20 mouse cellular contexts compared by ENCODE assay signal in the genomic region with DNA sequence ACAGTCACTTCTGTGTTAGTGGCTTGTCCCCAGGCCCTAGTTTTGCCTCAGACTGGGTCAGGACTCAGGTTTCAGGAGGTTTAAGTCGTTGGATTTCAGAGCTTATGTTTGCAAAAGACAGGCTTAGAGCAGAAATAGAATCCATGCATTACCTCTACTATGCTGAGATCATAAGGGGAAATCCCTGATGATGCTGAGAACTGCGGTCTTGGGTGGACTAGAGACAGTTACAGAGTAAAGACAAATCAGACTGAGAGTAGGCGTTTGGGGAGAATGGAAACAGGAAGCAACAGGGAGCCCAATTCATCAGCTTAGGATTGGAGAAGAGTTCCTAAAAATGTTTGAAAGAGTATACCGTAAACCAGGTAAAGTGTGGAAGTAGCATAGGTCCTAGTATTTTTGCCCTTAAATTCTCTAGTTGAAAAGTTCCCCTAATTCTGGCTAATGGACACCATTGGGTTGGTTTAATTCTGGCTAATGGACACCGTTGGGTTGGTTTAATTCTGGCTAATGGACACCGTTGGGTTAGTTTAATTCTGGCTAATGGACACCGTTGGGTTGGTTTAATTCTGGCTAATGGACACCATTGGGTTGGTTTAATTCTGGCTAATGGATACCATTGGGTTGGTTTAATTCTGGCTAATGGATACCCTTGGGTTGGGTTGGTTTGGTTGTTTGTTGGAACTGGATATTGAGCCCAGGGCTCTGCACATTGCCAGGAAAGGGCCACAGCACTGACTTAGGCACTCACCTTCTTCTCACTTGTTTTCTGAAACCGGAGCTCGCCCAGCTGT. TPM values are rescaled to one million over a fixed set of nuclear protein-coding genes. Genes with fewer than 3 reads are reported as not detected.
A peak's percentile ranks its signal among the peaks of the same experiment; 100 is the strongest.
DNase-seq lines count a peak whose midpoint lies in the region; ATAC-seq and TF ChIP-seq lines count a peak whose summit lies in the region.
"Had no signal": no experiment of that assay in that cellular context is flagged by ENCODE, and none has a peak within 500 bp of the region (broad histone marks: within the 10 kb centered on the region; RNA-seq: fewer than 3 reads in every experiment).

No protein-coding gene starts in this region.

- 75% methylated on average over 9 of the region's 9 CpGs for WGBS in kidney, adult 2 months
- WGBS in lung, postnatal 0 days, result 94% methylated on average over 9 of the region's 9 CpGs

- no peak overlapping the region for H3K4me3 ChIP-seq in kidney, adult 2 months (ENCODE audit: insufficient read depth, low read depth, low read length)
- no peak overlapping the region for H3K4me3 ChIP-seq in lung, postnatal 0 days (ENCODE audit: low read depth, low read length)
- H3K4me3 ChIP-seq in bone marrow macrophage, adult 2 months (ENCODE audit: insufficient read depth, low read length), result no peak overlapping the region
- H3K4me3 ChIP-seq: embryonic facial prominence, embryonic 10.5 days; erythroblast, embryonic 14.5 days; forebrain, embryonic 10.5 days; heart, embryonic 13.5 days; hindbrain, embryonic 15.5 days had no signal

- no peak for TF ChIP-seq EP300 in lung, postnatal 0 days (IDR thresholded peaks at IDR 0.05)

- no peak for TF ChIP-seq CTCF in kidney, adult 2 months (conservative IDR thresholded peaks at IDR 0.05; ENCODE audit: insufficient read depth, insufficient read length, low read depth, low read length)
- no peak for TF ChIP-seq CTCF in lung, postnatal 0 days (IDR thresholded peaks at IDR 0.05)
- no peak for TF ChIP-seq CTCF in bone marrow macrophage, adult 2 months (IDR thresholded peaks at IDR 0.05; ENCODE audit: low read depth, low read length)

- H3K27ac ChIP-seq in kidney, adult 2 months (ENCODE audit: insufficient read depth, low read depth, low read length), result 0 out of 2 replicates have a peak overlapping the region, but pooled peaks have one; percentile 4
- no peak overlapping the region for H3K27ac ChIP-seq in lung, postnatal 0 days (ENCODE audit: low read length)
- peak overlapping the region; percentile 39; the same call in 1 of the 2 replicates for H3K27ac ChIP-seq in bone marrow macrophage, adult 2 months (ENCODE audit: insufficient read depth, low read depth, low read length)
- H3K27ac ChIP-seq: embryonic facial prominence, embryonic 10.5 days; forebrain, embryonic 10.5 days; heart, embryonic 13.5 days; hindbrain, embryonic 15.5 days had no signal

- ATAC-seq in lung, postnatal 0 days, result no peak
- ATAC-seq: forebrain, embryonic 14.5 days had no signal

- H3K4me2 ChIP-seq in lung, postnatal 0 days (replicated peaks; ENCODE audit: low read depth, low read length), result no peak overlapping the region
- H3K4me2 ChIP-seq: heart, embryonic 13.5 days; hindbrain, embryonic 15.5 days had no signal

- H3K9ac ChIP-seq in lung, postnatal 0 days (replicated peaks; ENCODE audit: low read depth), result no peak overlapping the region
- H3K9ac ChIP-seq: heart, embryonic 13.5 days; hindbrain, embryonic 15.5 days had no signal

- peaks cover 3% of the 10 kb centered on the region for H3K36me3 ChIP-seq in kidney, adult 2 months (ENCODE audit: control insufficient read depth, insufficient read depth, low read length)
- peaks cover 33% of the 10 kb centered on the region for H3K36me3 ChIP-seq in lung, postnatal 0 days (ENCODE audit: insufficient read depth, low read length)

- no peaks in the 10 kb centered on the region for H3K27me3 ChIP-seq in kidney, adult 2 months (replicated peaks; ENCODE audit: control insufficient read depth, insufficient read depth, low read length)
- H3K27me3 ChIP-seq in lung, postnatal 0 days (replicated peaks; ENCODE audit: insufficient read depth, low read length), result no peaks in the 10 kb centered on the region
- H3K27me3 ChIP-seq: heart, embryonic 13.5 days; hindbrain, embryonic 15.5 days had no signal

- no peaks in the 10 kb centered on the region for H3K9me3 ChIP-seq in lung, postnatal 0 days (ENCODE audit: low read length)
- H3K9me3 ChIP-seq: embryonic facial prominence, embryonic 10.5 days; forebrain, embryonic 10.5 days; heart, embryonic 13.5 days; hindbrain, embryonic 15.5 days had no signal

- peak; percentile 75 for DNase-seq in kidney, adult 2 months
- DNase-seq in kidney, postnatal 4 days, result no peak
- peak; percentile 11 for DNase-seq in lung, postnatal 36 days
- no peak for DNase-seq in lung, postnatal 0 days (ENCODE audit: low spot score)
- no peak for DNase-seq in layer of hippocampus, adult 18-20 months (ENCODE audit: low spot score in 2 of 2)
- no peak for DNase-seq in layer of hippocampus, postnatal 10 days (ENCODE audit: low spot score in 2 of 2)
- DNase-seq: adrenal gland, postnatal 25 days; cerebellum, adult 2 months; cerebellum, postnatal 10 days; gastrocnemius, postnatal 36 days; heart, adult 11 months; heart, postnatal 36 days had no signal

- H3K4me1 ChIP-seq in kidney, adult 2 months (ENCODE audit: control insufficient read depth, insufficient read depth, low read length), result 0 out of 2 replicates have a peak, but pooled peaks cover 3% of the 10 kb centered on the region
- no peaks in the 10 kb centered on the region for H3K4me1 ChIP-seq in lung, postnatal 0 days (ENCODE audit: insufficient read depth, low read depth, low read length)
- peaks cover 21% of the 10 kb centered on the region for H3K4me1 ChIP-seq in bone marrow macrophage, adult 2 months (ENCODE audit: control insufficient read depth, insufficient read depth, low read length)

- no peak for TF ChIP-seq POLR2A in kidney, adult 2 months (IDR thresholded peaks at IDR 0.05; ENCODE audit: low read depth, low read length)
- TF ChIP-seq POLR2A in bone marrow macrophage, adult 2 months (IDR thresholded peaks at IDR 0.05; ENCODE audit: borderline replicate concordance, low read depth, low read length), result no peak

RNA-seq across cellular contexts. Expression of gene Tmco3, which starts 5.9 kb away (rescaled TPM):
- polyA plus RNA-seq in kidney, adult 2 months (2012; rRNA removed), result 70.0 and 72.5 TPM in 2 replicates
- polyA plus RNA-seq in lung, postnatal 0 days (2015; fragmentation: Nextera tagmentation; extraction: Ambion mirVana), result 26.1 and 30.3 TPM in 2 replicates
- 36.8 and 41.8 TPM in 2 replicates for polyA plus RNA-seq in bone marrow macrophage, adult 2 months (2012; ENCODE audit: insufficient read depth, insufficient read length, missing spikeins)
- total RNA-seq in layer of hippocampus, adult 18-20 months (2021), result 10 to 100 TPM; 44.3 to 47.1 TPM
- total RNA-seq in layer of hippocampus, postnatal 10 days (2021), result 10 to 100 TPM; 43.8 to 45.6 TPM

RNA-seq across cellular contexts. Expression of gene Dcun1d2, which starts 5.9 kb away (rescaled TPM):
- polyA plus RNA-seq in kidney, adult 2 months (2012; rRNA removed), result 25.0 and 26.0 TPM in 2 replicates
- 14.5 TPM in 2 replicates for polyA plus RNA-seq in lung, postnatal 0 days (2015; fragmentation: Nextera tagmentation; extraction: Ambion mirVana)
- 15.4 and 16.2 TPM in 2 replicates for polyA plus RNA-seq in bone marrow macrophage, adult 2 months (2012; ENCODE audit: insufficient read depth, insufficient read length, missing spikeins)
- total RNA-seq in layer of hippocampus, adult 18-20 months (2021), result 10 to 100 TPM; 39.4 to 39.9 TPM
- 10 to 100 TPM; 27.6 to 29.7 TPM for total RNA-seq in layer of hippocampus, postnatal 10 days (2021)

RNA-seq across cellular contexts. Expression of gene Adprhl1, which starts 39.9 kb away (rescaled TPM):
- polyA plus RNA-seq in kidney, adult 2 months (2012; rRNA removed), result 0.18 and 0.99 TPM in 2 replicates
- 0.93 and 1.0 TPM in 2 replicates for polyA plus RNA-seq in lung, postnatal 0 days (2015; fragmentation: Nextera tagmentation; extraction: Ambion mirVana)
- not detected in 2 replicates for polyA plus RNA-seq in bone marrow macrophage, adult 2 months (2012; ENCODE audit: insufficient read depth, insufficient read length, missing spikeins)
- total RNA-seq in layer of hippocampus, adult 18-20 months (2021), result 1 to 10 TPM in 1 of 2 experiments, under 1 TPM in 1; 0.74 to 1.8 TPM
- 1 to 10 TPM; 2.2 to 3.1 TPM for total RNA-seq in layer of hippocampus, postnatal 10 days (2021)
- total RNA-seq: MEL had no signal
- polyA plus RNA-seq: erythroblast, embryonic 14.5 days; forebrain, embryonic 10.5 days; forebrain, embryonic 14.5 days had no signal

RNA-seq across cellular contexts. Expression of gene Tfdp1, which starts 44.7 kb away (rescaled TPM):
- polyA plus RNA-seq in kidney, adult 2 months (2012; rRNA removed), result 26.3 and 26.6 TPM in 2 replicates
- polyA plus RNA-seq in lung, postnatal 0 days (2015; fragmentation: Nextera tagmentation; extraction: Ambion mirVana), result 45.4 and 50.2 TPM in 2 replicates
- polyA plus RNA-seq in bone marrow macrophage, adult 2 months (2012; ENCODE audit: insufficient read depth, insufficient read length, missing spikeins), result 50.0 and 52.0 TPM in 2 replicates
- 10 to 100 TPM; 57.6 to 58.0 TPM for total RNA-seq in layer of hippocampus, adult 18-20 months (2021)
- 10 to 100 TPM; 70.9 to 75.2 TPM for total RNA-seq in layer of hippocampus, postnatal 10 days (2021)

Comparison
In these comparisons a context has a peak if more than half of its experiments do, and no peak if none do; other contexts are left out.
1. DNase-seq: peak in kidney, adult 2 months (single experiment) and lung, postnatal 36 days (single experiment); none in kidney, postnatal 4 days (0 of 2), lung, postnatal 0 days (single experiment), layer of hippocampus, adult 18-20 months (0 of 2) and layer of hippocampus, postnatal 10 days (0 of 2).